Mouse (Mus musculus) left cerebral cortex, postnatal 14 days (tissue): ENCODE measurements around the gene Zcchc3. TPM values are rescaled to one million over a fixed set of nuclear protein-coding genes. Genes with fewer than 3 reads are reported as not detected.

Experiments
- DNase-seq, 2 experiments: peaks; one replicate each; pipeline ENCODE4 v3.0.0; 2021 to 2022; ENCODE audit warnings: low spot score in 2 of 2, mixed read lengths in 1 of 2
- intact Hi-C: fragments of 180-260 bp; cut with DNase I; formaldehyde crosslinking; loops from one replicate; pipeline ENCODE4 v1.15.1; 2025
- total RNA-seq, 2 experiments: library from RNA; stranded (reverse); gene quantifications; 2 replicates each; pipeline ENCODE4 v1.2.3; 2021

The Zcchc3 gene
- total RNA-seq, 2 experiments from 2014 or later, result 8.7 to 11.9 TPM

- intact Hi-C loops, result no loop called here
- no peak for DNase-seq
Observed at GRCm38 (mm10) chr2:152372661-152373060, 42.2 kb downstream of the Zcchc3 start.

- intact Hi-C loops, result no loop called here
- no peak for DNase-seq
Observed at GRCm38 (mm10) chr2:152372104-152372503, 42.7 kb downstream of the Zcchc3 start.

- intact Hi-C loops, result loop anchor here (10.0 kb wide), 1 partner anchor 344 kb away; no protein-coding TSS in a partner anchor
- peak; percentile 52 to 67 for DNase-seq
Observed at GRCm38 (mm10) chr2:152368532-152369140, 46.2 kb downstream of the Zcchc3 start.

GRCm38 (mm10) chr2:152367917-152368316, 46.9 kb downstream of the Zcchc3 start:
- intact Hi-C loops, result loop anchor here (10.0 kb wide), 1 partner anchor 343 kb away; no protein-coding TSS in a partner anchor
- DNase-seq, result no peak

GRCm38 (mm10) chr2:152363245-152364147, 51.3 kb downstream of the Zcchc3 start:
- DNase-seq, result peak; percentile 75 to 79
- intact Hi-C loops, result loop anchor here (10.0 kb wide), 1 partner anchor 339 kb away; no protein-coding TSS in a partner anchor

Other genes starting within 250 kb of the Zcchc3 start
- gene Csnk2a1, start 188.2 kb downstream of the Zcchc3 start, total RNA-seq, result 100 to 1,000 TPM; 107 TPM
- 10 to 100 TPM; 50.1 to 54.8 TPM for gene Tbc1d20, start 121.2 kb downstream of the Zcchc3 start, total RNA-seq
- 100 to 1,000 TPM; 107 to 116 TPM for gene Rbck1, start 82.4 kb downstream of the Zcchc3 start, total RNA-seq
- under 1 TPM; 0.34 to 0.99 TPM for gene Trib3, start 71.0 kb downstream of the Zcchc3 start, total RNA-seq
- gene Nrsn2, start 38.4 kb downstream of the Zcchc3 start, total RNA-seq, result 10 to 100 TPM; 38.3 to 57.6 TPM
- gene Sox12, start 17.0 kb downstream of the Zcchc3 start, total RNA-seq, result 10 to 100 TPM; 17.9 to 22.0 TPM
- 1 to 10 TPM; 3.1 to 3.3 TPM for gene 6820408C15Rik, start 560 bp upstream of the Zcchc3 start, total RNA-seq
- gene Defb23, start 49.6 kb upstream of the Zcchc3 start, total RNA-seq, result not detected
- not detected for gene Defb20, start 62.0 kb upstream of the Zcchc3 start, total RNA-seq
- not detected for gene Defb22, start 75.1 kb upstream of the Zcchc3 start, total RNA-seq
- not detected for gene Defb26, start 96.7 kb upstream of the Zcchc3 start, total RNA-seq
- not detected for gene Defb28, start 103.2 kb upstream of the Zcchc3 start, total RNA-seq
- gene Defb29, start 125.1 kb upstream of the Zcchc3 start, total RNA-seq, result not detected
- not detected for gene Gm17416, start 154.3 kb upstream of the Zcchc3 start, total RNA-seq
- gene Defb21, start 157.7 kb upstream of the Zcchc3 start, total RNA-seq, result not detected
- not detected for gene Defb19, start 165.3 kb upstream of the Zcchc3 start, total RNA-seq
- not detected for gene Defb45, start 184.4 kb upstream of the Zcchc3 start, total RNA-seq
- not detected for gene Defb36, start 189.3 kb upstream of the Zcchc3 start, total RNA-seq
- gene Defb25, start 208.0 kb upstream of the Zcchc3 start, total RNA-seq, result not detected
- gene Rem1, start 211.9 kb upstream of the Zcchc3 start, total RNA-seq, result under 1 TPM; 0.90 to 0.99 TPM